Mouse (Mus musculus): ENCODE data around the gene Apela.

DNA sequence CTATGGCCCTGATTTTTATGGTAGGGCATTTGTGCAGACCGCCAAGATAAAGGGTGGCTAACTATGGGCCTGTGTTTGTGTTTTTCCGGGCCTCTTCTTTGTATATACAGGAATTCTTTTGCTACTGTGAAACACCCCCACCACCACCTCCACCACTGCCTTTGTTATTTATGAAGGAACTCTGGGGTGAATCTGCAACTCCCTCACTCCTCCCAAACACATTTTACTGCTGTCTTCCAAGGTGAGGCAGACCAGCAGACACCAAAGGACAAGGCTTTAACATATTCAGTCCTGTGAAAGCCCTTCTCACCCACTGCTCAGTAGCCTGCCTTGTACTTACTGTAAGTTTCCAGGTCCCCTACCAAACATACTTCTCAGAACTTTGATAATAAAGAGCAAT, 3.0 kb downstream of the Apela start:
- no peak for TF ChIP-seq POLR2A (IDR thresholded peaks at IDR 0.05; ENCODE audit: borderline replicate concordance, low read depth, low read length)
- TF ChIP-seq CTCF (IDR thresholded peaks at IDR 0.05; ENCODE audit: low read depth, low read length): no peak

Measured in bone marrow macrophage, adult 2 months (primary cell).